Mouse (Mus musculus) adrenal gland, postnatal 0 days (tissue): ENCODE results near the gene Rasgef1a. TPM values are rescaled to one million over a fixed set of nuclear protein-coding genes. Genes with fewer than 3 reads are reported as not detected.

Experiments used
- microRNA-seq: library from miRNA; unstranded; fragments of <30 nt; microRNA quantifications from one replicate; pipeline ENCODE4, GENCODE M21; 2016; ENCODE audit warnings: borderline replicate concordance; ENCODE audit not compliant: insufficient number of aligned reads
- polyA plus RNA-seq: library from polyadenylated mRNA; unstranded; fragments of >200 nt; fragmentation: Nextera tagmentation; extraction: Ambion mirVana; gene quantifications from 2 replicates; pipeline ENCODE4 v1.2.1, GENCODE M21; 2015

The Rasgef1a gene
- 0.22 and 0.41 TPM in 2 replicates for polyA plus RNA-seq

GRCm38 (mm10) chr6:118010756-118011615 is at the start of gene Rasgef1a:
Gene Rasgef1a, plus strand, starts transcription at chr6:118011438.

DNA sequence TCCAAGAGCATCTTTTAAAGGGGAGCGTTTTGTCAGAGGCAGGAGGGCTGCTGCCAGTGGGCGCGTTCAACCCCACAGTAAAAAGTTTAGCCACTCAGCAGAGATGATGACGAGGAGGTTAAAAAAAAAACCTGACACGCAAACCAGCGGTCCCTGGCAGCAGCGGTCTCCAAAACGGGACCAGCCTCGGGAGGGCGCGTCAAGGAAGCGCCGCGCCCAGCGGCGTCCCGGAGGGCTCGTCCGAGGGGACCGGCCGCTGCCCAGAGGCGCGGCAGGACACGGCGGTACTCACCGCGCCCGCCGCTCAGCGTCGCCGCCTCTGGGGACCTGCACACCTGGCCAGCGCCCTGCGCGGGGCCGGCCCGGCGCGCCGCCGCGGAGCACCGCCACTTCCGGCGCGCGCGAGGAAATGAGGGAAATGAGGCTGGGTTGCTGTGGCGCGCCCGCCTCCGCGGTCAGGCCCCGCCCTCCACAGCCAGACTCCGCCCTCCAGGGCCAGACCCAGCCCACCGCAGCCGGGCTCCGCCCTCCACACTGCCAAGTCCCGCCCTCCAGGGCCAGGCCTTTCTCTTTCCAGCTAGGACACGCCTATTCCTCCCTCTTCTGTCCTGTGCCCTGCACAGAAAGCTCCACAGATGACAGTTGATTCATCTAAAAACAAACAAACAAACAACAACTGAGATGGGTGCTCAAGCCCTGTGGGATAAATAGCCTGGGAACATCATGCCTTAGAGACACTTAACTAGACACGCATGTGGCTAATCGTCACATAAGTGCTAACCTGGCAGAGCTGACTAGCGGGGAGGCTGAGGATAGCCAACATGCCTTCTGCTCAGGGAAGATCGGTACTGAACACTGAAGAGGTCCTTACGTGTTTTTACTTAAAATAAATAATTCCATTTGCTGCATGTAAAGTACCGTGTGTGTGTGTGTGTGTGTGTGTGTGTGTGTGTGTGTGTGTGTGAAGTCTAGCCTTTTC is 127.8 kb downstream of the Rasgef1a start, which contains the start of gene Csgalnact2:
Csgalnact2 (minus strand) TSS at position 410 of the 979 bp plus-strand sequence.

Small RNA genes lying within 50 kb of the gene (microRNA-seq; reads per million reads assigned to microRNA genes)
- gene Mir7044 = not detected

Other genes starting within 250 kb of the Rasgef1a start
- gene Zfp637, start 170.3 kb upstream of the Rasgef1a start, polyA plus RNA-seq = 62.1 and 70.0 TPM in 2 replicates
- 3.4 and 5.1 TPM in 2 replicates for gene Zfp239, start 149.3 kb upstream of the Rasgef1a start, polyA plus RNA-seq
- gene Hnrnpf, start 111.1 kb upstream of the Rasgef1a start, polyA plus RNA-seq = 222 and 321 TPM in 2 replicates
- 2.1 and 4.3 TPM in 2 replicates for gene Fxyd4, start 73.7 kb upstream of the Rasgef1a start, polyA plus RNA-seq
- gene Csgalnact2, start 127.7 kb downstream of the Rasgef1a start, polyA plus RNA-seq = 13.1 and 16.6 TPM in 2 replicates
- 4.1 and 8.9 TPM in 2 replicates for gene Ret, start 186.3 kb downstream of the Rasgef1a start, polyA plus RNA-seq